Mouse (Mus musculus) adrenal gland, postnatal 25 days (tissue): Measurements from ENCODE around the gene Tars2. TPM values are rescaled to one million over a fixed set of nuclear protein-coding genes. Genes with fewer than 3 reads are reported as not detected.
"Not testable (repeated sequence)": the region's sequence is repeated elsewhere in the genome, so short reads cannot be mapped to it uniquely, and the experiment has no call there.

Experiments
- DNase-seq: peaks from one replicate; pipeline ENCODE4 v3.0.0; 2021; ENCODE audit warnings: mixed read lengths
- long read RNA-seq: library from polyadenylated mRNA; stranded (forward); transcript quantifications from one replicate; pipeline ENCODE4 v2.0.0, GENCODE M21; 2021
- total RNA-seq: library from RNA; stranded (reverse); gene quantifications from 2 replicates; pipeline ENCODE4 v1.2.3, GENCODE M21; 2021

The Tars2 gene
- 54.5 and 58.8 TPM in 2 replicates for total RNA-seq
- long read RNA-seq, transcript Tars2-201 (18 exons, 2,400 nt) = major isoform, 47 of 79 reads
- long read RNA-seq, partial matches to known transcripts = 13 of 79 reads
- long read RNA-seq, other reads (novel, unspliced or antisense) = 18 of 79 reads

- no peak for DNase-seq
Observed at GRCm38 (mm10) chr3:95760106-95760505, at the start of gene Tars2. Gene Tars2 (minus strand): TSS chr3:95760206.

- no peak for DNase-seq
Observed at GRCm38 (mm10) chr3:95808384-95808783, 48.4 kb upstream of the Tars2 start.

DNA sequence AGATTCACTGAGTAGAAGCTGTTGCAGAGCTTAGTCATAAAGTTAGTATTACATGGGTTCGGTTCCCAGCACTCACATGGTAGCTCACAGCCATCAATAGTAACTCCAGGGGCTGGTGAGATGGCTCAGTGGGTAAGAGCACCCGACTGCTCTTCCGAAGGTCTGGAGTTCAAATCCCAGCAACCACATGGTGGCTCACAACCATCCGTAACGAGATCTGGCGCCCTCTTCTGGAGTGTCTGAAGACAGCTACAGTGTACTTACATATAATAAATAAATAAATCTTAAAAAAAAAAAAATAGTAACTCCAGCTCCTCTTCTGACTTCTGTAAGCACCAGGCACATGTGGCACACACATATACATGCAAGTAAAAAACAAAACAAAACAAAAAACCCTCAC lies 47.6 kb upstream of the Tars2 start:
- not testable (repeated sequence) for DNase-seq

DNA sequence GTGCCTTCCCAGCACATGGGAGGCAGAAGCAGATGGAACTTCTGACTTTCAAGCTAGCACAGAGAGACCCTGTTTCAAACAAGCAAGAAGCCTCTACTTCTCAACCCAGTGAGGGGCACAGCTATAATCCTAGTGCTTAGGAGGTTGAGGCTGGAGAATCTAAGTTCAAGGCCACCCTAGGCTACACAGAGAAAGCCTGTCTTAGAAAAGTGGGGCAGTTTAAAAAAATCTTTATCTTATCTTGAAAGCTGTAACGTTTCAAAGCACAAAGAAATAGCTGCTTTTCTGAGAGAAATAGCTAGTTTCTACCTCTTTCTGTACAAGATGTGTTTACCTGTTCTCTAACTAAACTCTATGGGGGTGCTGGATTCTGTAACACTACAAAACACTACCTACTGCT lies 46.7 kb upstream of the Tars2 start:
- DNase-seq = no peak

DNA sequence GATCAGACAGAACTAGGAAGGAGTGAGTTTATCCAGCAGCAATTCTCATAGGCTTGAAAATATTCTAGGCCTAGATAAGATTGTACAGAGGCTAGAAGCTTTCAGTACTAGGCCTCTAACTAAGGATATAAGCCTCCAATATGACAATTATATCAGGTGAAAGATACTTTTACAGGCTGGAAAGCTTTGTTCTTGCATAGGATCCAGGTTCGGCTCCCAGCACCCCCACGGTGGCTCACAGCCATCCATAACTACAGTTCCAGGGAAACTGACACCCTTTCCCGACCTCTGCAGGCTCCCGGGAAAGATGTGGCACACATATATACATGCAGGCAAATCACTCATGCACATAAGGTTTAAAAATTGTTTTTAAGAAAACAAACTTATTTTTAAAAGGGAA lies 43.8 kb upstream of the Tars2 start:
- no peak for DNase-seq

GRCm38 (mm10) chr3:95798756-95799155 lies 38.8 kb upstream of the Tars2 start:
- no peak for DNase-seq

GRCm38 (mm10) chr3:95794299-95794698 lies 34.3 kb upstream of the Tars2 start:
- DNase-seq = no peak

- no peak for DNase-seq
Observed at GRCm38 (mm10) chr3:95793662-95794061, 33.7 kb upstream of the Tars2 start.

GRCm38 (mm10) chr3:95785501-95785900 lies 25.5 kb upstream of the Tars2 start:
- DNase-seq = no peak

- no peak for DNase-seq
Observed at GRCm38 (mm10) chr3:95771985-95772384, 12.0 kb upstream of the Tars2 start.

- no peak for DNase-seq
Observed at GRCm38 (mm10) chr3:95765534-95765933, 5.5 kb upstream of the Tars2 start.

GRCm38 (mm10) chr3:95763811-95764210 lies 3.8 kb upstream of the Tars2 start:
- no peak for DNase-seq

DNA sequence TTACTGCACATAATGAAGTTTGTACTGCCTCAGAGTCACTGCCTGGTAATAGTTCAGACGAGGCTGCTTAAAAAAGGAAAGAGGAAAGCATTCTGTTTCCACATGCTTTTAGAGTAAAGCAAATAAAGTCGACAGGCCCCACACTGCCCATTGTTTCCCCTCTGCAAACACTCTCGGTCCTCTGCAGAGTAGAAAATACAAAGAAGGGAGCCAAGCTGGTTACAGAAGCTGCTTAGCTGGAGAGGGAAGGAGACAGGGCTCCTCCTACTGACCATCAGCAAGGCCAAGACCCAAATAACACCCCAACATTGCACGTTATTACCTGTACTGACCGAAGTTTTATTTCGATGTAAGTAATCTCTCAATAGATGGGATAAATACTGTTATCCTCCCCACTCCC lies 3.0 kb upstream of the Tars2 start:
- no peak for DNase-seq

- no peak for DNase-seq
Observed at GRCm38 (mm10) chr3:95761771-95762170, 1.8 kb upstream of the Tars2 start.

- DNase-seq = no peak
Observed at GRCm38 (mm10) chr3:95760656-95761055, 650 bp upstream of the Tars2 start.

GRCm38 (mm10) chr3:95758467-95759218 lies 1.4 kb downstream of the Tars2 start:
- no peak for DNase-seq

DNA sequence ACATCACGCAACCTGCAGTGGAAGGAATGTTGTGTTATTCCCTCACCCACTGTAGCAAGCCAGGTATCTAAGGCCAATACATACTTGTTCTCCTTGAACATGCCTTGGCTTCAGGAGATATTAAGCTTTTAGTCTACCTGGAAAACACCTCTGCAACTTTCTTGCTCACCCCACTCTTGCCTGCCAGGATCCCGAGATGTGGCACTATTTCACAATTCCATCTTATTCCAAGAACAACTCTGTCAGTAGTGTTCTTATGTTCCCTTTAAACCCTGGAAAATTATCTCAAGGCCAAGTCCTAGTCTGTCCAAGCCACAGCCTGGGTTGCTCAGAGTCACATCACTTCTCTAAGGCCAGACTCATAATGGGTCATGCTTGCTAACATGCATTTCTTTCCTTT lies 3.2 kb downstream of the Tars2 start:
- no peak for DNase-seq

DNA sequence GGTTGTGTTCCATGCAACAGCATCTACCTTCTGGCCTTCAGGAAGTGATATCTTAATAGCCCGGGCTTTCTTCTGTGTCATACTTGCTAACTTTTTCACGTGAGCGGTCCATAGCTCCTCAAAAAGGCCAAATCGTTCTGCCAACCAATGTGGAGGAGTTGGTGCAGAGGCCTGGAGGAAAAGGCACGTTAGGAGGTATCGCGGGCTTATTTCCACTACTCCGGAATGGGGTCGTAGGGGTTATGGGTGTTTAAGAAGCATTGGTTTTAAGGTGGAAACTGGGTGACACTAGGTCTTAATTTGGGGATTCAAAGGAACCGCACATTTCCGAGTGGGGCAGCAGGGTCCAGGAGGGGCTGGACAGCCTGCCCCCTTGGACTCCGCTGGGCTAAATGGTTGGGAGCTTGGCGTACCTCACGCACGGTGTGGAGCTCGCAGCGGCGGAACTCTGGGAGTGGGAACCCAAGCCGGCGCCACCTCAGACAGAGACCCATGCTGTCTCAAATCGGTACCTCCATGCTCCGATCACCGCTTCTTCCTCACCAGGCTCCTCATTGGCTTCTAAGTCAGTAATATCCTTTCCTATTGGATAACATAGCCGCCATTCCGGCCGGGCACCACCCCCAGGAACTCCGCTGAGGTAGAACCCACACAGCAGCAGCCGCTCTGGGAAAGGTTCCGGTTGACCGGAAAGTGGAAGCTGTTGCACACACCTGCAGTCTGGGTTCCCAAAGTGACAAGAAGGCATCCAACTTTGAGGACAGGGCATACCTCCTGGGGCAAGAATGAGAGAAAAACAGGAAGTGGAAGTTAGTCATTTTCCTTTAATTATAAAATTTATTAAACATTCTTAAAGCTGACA lies 5.4 kb downstream of the Tars2 start:
- peak; percentile 89 for DNase-seq

DNA sequence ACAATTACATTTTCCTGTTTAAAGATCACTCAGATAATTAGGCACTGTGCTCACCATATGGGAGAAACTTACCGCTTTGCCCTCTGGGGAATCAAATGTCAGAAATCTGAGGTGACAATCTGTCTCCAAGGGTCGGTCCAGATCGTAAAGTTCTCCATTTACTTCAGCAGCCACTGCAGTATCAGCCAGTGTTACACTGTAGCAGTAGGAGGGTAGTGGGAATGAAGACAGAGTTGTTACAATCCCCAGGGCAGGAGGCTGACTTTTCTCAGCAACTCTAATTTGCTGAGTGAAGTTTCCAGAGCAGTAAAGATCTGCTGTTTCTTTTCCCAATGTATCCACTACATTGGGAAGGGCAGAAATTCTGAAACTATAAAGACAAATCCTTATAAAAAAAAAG lies 7.1 kb downstream of the Tars2 start:
- DNase-seq = no peak

DNA sequence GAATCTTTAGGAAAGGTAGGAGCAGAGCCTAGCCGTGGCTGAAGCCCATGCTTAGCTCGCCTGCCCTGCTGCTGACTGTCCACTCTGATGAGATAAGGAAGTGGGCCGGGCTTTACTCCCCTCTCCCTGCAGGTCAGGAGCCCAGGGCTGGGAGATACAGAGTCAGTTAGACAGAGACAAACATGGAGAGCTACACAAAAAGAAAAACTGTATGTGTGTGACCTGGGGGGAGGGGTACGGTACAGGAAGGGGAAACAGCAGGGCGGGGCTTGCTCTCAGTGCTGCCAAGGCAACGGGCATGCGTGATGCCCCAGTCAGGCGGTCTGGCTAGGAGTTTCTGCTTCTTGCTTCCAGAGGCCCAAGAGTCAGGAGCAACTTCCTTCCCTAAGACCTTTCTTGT lies 19.6 kb downstream of the Tars2 start:
- no peak for DNase-seq

- peak; percentile 78 for DNase-seq
Observed at GRCm38 (mm10) chr3:95739353-95740104, 20.5 kb downstream of the Tars2 start, which contains the start of gene Ecm1. Gene Ecm1 (minus strand): TSS chr3:95739569.

DNA sequence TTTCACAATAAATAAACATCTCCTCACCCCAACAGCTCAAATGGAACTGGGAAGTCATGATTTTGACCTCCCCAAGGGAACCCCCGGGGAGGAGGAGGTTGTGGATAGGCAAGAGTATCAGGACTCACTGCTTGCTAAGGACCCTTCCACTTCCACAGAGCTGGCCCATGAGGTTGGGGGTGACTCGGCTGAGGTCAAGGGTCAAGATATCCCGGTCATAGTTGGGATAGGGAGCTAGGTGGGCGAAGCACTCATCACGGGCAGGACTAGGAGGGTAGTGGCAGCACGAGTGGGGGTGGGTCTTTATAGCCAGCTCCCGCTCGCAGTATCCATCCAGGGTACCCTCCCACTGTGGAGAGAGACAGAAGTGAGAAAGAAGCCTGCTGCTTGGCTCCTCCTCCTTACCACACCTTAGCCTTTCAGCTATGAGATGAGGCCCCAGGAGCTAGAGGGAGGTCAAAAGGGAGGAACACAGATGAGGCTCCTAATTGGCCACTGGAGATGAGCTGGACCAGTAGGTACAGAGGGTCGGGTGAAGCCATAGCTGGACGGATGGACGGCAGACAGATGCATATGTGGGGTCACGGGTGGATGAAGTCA lies 24.8 kb downstream of the Tars2 start:
- DNase-seq = no peak
